Mouse (Mus musculus) embryonic fibroblast, embryonic 13.5 days (primary cell): ENCODE results near the gene Sdcbp2.

Source experiments
- CTCF ChIP-seq: IDR thresholded peaks from 2 replicates; pipeline ENCODE4 v1.5.1; 2011; ENCODE audit warnings: mild to moderate bottlenecking, control low read depth, low read length, moderate library complexity, borderline replicate concordance; ENCODE audit not compliant: insufficient read depth
- POLR2A ChIP-seq: IDR thresholded peaks from 2 replicates; pipeline ENCODE4 v1.6.1; 2011; ENCODE audit warnings: low read depth, mild to moderate bottlenecking, control low read depth, low read length, moderate library complexity

DNA sequence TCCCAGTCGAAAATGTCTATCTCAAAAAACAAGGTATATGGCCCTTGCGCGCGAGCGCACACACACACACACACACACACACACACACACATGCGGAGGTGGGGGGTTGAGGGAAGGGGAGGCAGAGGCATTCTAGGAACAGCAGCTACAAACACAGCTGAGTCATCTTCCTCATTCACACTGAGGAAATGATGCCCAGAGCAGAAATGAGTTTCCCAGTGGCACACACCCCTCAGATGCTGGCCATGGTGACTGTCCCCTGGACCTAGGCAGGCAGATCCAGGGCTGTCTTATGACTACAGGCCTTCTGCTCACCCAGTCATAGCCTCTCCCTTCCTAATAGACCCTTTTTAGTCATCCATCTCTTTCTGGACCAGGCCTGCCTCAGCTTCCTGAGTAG, 38.8 kb upstream of the Sdcbp2 start:
- no peak for TF ChIP-seq CTCF
- TF ChIP-seq POLR2A: no peak
